Mouse (Mus musculus) embryonic fibroblast, embryonic 13.5 days (primary cell): ENCODE data around the gene Car5a.

Source experiments
- CTCF ChIP-seq: IDR thresholded peaks from 2 replicates; pipeline ENCODE4 v1.5.1; 2011; ENCODE audit warnings: mild to moderate bottlenecking, control low read depth, low read length, moderate library complexity, borderline replicate concordance; ENCODE audit not compliant: insufficient read depth
- POLR2A ChIP-seq: IDR thresholded peaks from 2 replicates; pipeline ENCODE4 v1.6.1; 2011; ENCODE audit warnings: low read depth, mild to moderate bottlenecking, control low read depth, low read length, moderate library complexity

DNA sequence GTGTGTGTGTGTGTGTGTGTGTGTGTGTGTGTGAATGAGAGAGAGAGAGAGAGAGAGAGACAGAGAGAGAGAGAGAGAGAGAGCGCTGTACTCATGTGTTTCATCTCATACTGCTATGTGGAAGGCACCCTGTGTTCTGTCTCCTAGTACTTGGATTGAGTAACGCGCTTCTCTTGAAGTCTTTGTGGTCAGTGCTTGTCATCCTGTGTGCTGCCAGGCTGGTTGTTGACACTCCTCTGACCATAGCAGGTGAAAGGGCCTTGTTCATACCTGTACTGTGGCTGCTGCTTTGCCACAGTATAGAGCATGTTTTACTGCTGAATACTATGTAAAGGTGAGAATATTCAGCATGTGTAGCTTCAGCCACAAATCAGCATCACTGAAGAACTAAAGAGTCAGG lies 41.0 kb upstream of the Car5a start:
- no peak for TF ChIP-seq POLR2A
- no peak for TF ChIP-seq CTCF
